Mouse (Mus musculus) hindlimb bud, embryonic 11.5 days (tissue): ENCODE data around the gene Slc16a1.
"Not testable (repeated sequence)": the region's sequence is repeated elsewhere in the genome, so short reads cannot be mapped to it uniquely, and the experiment has no call there.

ENCODE experiments used
- DNase-seq: peaks from one replicate; pipeline ENCODE4 v3.0.0-alpha.2; 2012; ENCODE audit warnings: low read depth, low spot score; ENCODE audit errors: extremely low spot score

Gene Slc16a1

DNA sequence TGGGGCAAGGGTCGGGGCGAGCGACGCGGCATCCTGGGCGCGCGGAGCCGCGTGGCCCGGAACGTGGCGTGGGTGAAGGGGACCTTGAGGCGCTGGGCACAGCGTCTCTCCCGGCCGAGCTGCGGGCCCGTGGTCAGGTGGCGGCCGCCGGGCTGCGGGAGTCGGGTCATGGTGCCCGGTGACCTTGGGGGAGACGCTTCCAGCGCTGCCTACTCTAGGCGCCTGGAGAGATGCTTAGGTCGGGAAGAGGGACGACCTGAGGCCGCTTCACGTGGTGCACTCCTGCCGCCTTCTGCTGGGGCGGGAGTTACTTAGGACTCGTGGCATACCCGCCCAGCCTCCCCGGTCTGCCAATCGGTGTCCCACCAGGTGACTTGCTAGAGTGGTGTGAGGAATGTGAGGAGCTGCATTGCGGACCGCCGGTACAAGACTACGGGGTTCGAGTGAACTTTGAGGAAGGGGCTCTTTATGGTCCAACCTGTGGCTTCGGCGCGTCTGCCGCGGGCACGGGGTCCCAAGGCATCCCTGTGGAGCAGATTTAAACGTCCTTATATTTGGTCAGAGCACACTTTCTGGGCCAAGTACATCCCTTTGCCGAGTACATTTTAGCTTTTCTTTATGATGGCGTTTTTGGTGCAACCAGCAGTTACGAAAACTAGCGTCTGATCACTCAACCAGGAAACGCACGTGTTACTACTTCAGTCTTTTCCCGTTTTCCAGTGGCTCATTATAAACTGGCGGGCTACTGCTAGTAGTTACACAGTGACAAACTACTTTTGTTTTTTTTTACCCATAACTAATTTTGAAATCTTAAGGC, 672 bp downstream of the Slc16a1 start:
- no peak for DNase-seq

DNA sequence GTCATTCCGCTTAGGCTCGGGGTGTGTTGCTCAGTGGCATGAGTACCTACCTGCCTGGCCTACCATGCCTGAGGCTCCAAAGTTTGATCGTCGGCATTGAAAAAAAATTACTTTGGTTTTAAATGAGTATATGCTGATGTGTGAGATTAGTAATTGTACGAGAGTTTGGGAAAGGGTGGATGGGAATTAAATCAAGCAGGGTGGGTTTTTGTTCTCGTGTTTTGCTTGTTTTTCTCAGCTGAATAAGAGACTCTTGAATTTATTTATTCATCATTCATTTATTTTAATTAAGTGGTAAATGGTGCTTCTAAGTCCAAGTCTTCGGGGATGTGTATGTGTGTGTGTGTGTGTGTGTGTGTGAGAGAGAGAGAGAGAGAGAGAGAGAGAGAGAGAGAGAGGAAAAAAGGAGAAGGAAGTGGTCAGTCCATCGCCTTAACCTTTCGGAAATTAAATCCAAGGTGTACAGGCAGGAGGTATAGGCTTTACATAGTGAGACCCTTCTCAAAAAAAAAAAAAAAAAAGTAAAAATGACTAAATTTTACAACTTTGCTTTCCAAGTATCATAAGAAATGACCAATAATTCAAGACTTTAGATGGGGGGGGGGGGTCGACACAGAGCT, 1.4 kb downstream of the Slc16a1 start:
- no peak for DNase-seq

DNA sequence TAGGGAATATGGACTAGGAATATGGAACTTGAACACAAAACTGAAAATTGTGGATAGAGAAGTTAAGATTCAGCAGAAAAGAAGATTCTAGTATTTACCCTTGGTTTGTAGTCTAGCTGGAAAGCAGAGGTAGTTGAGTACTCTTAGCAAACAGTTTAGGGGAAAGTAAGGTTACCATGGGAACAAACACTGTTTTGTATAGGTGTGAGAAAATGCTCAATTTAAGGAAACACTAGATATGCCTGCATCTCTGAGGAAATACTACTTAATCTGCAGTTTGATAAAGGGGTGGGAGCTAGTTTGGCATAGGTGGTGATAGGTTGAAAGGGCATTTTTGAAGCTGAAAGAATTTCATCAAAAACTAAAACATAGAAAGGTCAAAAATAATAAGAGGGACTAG, 2.4 kb downstream of the Slc16a1 start:
- no peak for DNase-seq

DNA sequence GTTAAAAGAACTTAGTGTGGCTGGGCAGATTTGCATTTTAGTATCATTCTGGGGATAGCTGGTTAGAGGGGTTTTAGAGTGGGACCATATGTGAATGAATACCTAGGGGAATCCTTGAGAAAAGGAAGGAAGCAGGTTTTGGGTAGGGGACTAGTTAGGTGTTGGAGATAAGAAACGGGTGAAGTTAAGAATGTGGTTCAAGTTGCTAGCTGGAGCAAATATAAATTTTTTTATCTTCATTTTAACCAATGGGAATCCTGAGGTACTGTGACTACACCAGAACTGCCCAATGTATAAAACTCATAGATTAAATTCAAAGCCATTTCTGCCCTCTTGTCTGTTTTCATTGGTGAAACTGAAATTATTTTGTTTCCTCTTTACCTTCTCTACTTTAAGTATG, 2.8 kb downstream of the Slc16a1 start:
- DNase-seq, result no peak

DNA sequence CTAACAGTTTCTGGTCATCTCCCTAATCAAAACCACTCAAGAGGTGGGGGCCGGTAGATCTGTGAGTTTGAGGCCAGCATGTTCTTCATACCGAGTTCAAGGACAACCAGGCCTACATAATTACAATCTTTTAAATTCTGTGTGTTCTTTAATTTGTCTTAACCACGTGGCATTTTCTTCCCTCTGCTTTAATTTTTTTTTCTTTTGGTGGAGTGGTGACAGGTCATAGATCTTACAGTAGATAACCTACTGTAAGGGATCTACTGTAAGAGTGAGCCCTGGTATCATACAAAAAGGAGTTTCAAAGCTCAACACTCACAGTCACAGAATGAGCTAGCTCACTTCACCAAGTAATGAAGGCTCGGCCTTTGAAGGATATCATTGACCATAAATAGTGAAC, 4.6 kb downstream of the Slc16a1 start:
- DNase-seq, result no peak

DNA sequence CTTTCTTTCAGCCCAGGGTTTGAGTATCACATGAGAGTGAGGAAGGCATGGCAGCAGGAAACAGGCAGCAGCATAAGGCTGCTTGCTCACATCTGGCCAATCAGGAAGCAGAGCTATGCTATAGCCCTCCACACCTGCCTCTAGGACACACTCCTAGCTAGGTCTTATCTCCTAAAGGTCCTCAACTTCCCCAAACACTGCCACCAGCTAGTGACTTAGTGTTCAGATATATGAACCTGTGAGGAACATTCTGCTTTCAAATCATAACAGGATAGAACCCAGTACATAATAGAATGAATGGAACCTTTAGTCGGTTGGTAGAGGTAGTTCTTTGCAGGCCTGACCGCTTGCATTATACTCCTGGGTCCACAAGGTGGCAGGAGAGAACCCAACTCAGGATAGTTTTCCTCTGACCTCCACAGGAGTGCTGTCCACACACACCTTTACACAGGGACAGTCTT, 5.4 kb downstream of the Slc16a1 start:
- DNase-seq, result no peak

DNA sequence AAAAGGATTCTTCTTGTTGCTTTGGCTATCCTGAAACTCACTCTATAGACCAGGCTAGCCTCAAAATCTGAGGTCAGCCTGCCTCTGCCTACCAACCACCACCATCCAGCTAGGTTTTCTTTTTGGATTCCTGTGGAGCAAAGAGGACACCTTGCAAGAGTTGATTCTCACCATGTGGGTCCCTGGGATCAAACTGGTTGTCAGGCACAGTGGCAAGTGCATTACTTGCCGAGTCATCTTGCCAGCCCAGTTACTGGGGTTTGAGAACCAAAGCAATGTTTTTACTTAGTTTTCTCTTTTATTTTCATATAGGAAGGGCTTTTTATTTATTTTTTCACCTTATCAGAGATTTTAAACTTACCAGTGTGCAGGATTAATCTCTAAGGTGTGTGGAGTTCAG, 5.9 kb downstream of the Slc16a1 start:
- no peak for DNase-seq

DNA sequence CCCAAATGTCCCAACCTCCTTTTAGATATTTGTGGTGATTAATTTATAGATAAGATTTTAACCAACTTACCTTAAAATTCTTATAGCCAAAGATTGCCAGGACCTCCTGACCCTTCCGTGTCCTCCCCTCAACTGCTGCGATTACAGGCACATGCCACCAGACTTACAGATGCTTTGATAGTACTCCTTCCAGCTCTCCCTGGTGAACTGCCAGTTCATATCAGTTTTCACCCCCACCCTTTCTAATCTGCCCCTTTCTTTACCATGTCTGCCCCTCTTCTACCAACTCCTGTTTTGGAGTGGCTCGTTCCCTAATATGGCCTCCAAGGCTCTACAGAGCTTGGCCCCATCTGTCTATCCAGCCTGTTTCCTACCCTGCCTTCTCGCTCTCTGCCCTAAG, 15.8 kb downstream of the Slc16a1 start:
- no peak for DNase-seq

DNA sequence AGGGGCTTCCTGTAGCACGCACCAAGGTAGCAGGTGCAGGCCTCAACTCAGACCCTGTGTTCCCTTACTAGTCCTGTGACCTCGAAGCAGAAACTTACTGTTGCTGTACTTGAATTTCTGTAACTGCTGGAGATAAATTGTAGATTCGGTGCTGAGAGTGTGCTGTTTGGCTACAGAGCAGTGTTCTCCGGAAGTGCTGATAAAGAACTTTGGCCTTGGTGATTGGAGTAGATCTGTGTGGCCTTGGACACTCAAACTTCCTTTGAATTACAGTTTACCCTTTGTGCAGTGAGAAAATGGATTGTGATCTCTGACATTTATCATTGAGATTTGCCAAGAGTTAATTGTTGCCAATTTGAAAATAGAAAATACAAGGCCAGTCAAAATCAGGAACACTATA, 16.5 kb downstream of the Slc16a1 start:
- no peak for DNase-seq

DNA sequence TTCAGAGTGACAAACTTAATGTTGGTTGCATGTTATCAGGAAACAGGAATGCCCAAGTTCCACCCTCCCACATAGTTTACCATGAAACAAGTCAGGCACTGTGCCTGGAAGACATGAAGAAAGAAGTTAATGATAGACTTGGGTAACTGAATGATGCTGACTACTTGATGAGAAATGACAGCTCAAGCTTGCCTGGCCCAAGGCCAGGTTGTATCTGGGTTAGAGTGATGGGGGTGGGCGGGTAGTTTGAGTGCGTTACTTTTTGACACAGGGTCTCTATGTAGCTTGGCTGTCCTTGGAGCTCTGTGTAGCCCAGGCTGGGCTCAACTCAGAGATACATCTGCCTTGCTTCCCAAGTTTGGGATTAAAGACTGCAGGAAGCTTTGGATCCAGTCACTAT, 20.2 kb downstream of the Slc16a1 start:
- no peak for DNase-seq

DNA sequence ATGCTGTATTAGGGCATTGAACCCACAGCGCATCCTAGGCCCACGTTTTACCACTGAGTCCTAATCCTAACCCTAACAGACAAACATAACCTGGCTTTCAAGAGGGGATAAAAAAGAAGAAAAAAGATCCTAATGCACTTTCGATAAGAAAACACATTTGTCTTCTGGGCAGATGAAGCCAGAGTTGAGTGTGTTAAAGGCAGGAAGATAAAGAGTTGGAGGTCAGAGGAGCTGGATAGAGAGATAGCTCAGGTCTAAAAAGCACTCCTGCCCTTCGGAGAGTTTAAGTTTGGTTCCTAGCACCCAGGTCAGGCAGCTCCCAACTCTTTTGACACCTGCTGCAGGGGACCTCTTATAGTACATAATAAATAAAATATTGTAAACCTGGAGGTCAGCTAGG, 21.3 kb downstream of the Slc16a1 start:
- no peak for DNase-seq

DNA sequence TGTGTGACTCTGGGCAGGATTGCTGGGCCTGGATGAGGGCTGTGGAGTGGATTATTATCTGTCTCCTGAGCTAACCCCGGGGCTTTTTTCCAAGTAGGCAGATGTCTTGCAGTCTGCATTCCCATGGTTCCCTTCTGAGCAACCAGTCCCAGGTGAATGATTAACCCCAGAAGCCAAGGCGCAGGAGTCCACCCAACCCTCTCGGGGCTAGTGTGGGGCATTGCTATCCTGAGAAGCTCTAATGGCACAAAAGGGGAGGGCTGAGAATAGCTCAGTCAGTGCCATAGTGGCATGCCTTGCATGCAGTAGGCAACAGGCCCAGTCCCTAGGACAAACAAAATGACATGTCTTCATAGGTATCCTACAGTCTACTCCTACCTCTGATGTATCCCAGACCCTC, 22.1 kb downstream of the Slc16a1 start:
- DNase-seq, result no peak

DNA sequence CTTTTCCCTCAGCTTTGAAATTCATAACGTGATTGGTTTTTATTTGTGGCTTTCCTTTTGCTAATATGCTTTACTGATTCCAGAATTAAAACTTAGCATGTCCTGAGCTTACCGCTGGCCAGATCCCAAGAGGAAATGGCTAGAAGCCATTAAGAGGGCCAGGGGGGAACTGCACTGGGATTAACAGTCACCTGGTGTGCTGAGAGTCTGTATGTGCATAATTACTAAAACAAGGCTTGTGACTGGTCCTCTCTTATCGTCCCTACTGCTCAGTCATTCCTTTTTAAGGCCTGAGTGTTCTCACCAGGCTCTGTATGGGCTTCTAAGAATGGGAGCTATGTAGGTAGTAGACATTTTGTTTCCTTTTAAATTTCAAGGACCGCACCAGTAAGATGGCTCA, 23.5 kb downstream of the Slc16a1 start:
- no peak for DNase-seq

DNA sequence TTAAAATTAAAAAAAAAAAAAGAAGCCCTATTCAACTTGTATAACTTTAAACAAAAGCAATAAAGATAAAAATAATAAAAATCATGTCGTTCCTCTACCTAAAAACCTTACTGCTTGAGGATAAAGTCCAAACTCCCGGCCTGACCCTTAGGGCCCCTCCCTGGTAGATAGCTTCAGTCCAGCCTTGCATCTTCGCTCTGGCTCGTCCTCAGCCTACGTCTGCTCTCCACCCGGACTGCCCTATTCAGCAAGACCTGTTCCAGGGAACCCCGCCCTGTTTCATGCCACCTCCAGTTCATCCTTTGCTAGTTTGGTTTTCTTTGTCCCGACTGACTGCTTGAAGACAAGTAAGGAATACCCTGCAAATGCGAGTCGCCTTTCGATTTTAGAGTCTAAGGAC, 24.5 kb downstream of the Slc16a1 start:
- no peak for DNase-seq

DNA sequence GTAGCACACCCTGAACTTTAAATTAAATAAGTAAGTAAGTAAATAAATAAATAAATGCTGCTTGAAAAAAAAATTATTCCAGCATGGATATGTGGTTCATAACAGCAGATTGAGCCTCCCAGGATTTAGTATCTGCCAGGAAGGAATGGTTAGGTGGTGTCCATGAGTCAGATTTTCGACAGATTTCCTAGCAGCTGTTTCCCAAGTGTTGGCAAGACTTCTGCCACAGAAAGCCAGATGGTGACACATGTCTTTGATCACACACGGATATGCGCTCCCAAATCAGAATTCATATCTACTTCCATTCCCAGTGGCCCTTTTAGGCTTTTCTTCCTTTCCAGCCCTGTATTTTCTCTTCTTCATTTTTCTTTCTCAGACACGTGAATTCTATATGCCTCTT, 28.5 kb downstream of the Slc16a1 start:
- no peak for DNase-seq

DNA sequence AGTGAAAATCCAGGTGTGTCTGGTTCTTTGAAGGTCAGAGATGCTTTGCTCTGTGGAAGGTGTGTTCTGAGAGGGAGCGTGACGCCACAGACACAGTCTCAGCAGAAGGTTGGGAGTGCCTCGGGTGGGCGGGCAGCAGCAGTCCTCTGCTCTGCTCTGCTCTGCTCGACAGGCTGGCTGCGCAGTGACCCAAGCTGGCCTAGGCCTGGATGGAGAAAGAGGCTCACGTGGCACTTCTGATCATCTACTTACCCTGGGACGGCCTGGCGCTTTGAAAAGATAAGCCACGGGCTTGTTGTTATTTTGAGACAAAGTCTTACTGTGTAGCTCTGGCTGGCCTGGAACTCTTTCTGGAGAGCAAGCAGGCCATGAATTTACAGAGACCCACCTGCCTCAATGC, 29.0 kb downstream of the Slc16a1 start:
- no peak for DNase-seq

DNA sequence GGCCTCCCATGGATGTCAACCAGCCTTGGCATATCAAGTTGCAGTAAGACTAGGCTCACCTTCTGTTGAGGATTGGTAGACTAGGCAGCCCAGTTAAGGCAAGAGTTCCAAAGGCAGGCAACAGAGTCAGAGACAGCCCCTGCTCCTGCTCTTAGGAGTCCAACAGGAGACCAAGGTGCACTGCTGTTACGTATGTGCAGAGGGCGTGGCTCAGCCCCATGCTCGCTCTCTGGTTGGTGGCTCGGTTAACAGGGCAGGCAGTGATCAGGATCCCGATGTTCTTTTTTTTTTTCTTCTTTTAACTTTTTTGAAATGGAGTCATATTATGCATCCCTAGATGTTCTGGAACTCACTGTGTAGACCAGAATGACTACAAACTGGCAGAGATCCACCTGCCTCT, 30.5 kb downstream of the Slc16a1 start:
- no peak for DNase-seq

DNA sequence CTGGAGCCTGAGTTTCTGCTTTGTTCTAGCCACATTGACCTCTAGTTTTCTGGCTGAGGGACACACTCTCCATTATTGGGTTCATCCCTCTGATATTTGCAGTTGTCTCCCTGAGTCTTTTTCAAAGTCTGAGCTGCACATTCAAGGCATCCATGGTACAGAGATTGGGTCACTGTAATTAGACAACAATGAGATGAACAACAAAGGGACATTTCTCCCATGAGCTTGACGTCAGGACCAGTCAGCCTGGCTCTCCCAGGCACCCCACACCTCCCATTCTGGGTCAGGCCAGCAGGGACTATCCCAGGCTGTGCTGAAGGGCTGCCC, 31.4 kb downstream of the Slc16a1 start:
- no peak for DNase-seq

DNA sequence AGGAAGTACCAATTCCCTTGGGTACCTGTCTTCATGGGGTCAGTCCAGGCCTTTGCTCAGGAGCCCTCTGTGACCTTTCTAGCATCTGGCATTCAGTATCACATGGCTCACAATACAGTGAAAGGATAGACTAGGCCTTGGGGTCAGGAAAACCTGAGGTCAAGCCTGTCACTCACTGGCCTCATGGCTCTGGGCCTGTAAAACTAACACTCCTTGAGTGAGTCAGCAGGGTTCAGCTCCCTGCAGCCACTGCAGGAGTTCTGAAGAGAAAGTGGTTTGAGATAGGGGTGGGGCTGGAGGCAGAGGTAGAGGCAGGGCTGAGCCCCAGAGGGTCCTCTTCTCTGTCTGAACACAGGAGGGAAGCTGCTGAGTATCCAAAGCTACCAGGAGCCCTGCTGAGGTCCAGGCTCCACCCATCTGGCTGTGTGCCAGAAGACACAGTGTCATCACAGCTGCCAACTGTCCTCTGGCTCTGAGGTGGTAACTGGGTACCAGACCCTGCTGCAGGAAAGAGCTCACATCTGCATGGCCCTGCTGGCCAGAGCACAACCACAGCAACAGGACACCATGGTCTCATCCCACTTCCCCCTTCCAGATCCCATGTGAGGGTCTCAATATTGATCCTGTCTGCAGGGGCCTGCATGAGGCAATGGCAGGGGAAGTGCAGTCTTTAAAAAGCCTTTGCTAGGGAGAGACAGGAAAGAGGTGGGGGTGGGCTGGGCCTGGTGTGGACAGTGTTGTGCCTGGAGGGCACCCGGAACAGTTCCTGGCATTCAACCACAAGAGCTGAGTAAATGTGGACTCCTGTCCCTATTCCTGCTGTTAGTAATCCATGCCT, 31.9 kb downstream of the Slc16a1 start:
- not testable (repeated sequence) for DNase-seq

DNA sequence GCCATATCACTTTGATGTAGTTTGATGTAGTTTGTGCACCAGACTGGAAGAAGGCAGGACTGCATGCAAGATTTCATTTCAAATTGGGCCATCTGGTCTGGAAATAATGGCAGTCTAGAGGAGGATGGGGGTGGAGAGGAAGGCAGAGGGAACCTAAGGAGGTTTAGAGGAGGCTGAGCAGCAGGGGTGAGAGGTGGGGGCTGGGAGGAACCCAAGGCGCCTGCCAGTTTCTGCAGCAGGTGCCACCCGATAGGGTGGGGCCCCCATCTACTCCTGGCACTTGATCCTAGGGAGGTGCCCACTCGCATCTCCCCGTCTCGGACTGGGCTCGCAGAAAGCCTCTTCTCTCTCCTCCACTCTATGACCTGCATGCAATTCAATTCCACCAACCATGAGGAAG, 33.1 kb downstream of the Slc16a1 start:
- no peak for DNase-seq

DNA sequence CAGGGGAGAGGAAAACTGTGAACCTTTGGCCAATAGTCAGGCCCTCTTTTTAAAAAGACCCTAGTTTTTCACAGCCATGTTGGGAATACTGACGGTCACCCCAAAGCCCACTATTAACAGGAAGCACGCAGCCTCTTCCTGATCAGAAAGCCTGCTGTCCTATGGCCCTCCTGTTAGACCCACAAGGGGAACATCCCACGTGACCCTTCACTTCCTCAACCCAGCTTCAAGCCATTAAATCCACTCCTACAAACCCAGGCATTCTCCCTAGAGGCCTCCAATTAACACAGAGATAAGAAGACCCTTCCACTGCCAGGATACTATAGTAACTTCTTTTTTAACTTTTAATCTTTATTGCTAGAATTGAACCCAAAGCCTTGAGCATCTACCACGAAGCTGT, 33.6 kb downstream of the Slc16a1 start:
- no peak for DNase-seq
